Mouse (Mus musculus): ENCODE results near the gene Mipol1.
A peak's percentile ranks its signal among the peaks of the same experiment; 100 is the strongest.

Gene Mipol1

DNA sequence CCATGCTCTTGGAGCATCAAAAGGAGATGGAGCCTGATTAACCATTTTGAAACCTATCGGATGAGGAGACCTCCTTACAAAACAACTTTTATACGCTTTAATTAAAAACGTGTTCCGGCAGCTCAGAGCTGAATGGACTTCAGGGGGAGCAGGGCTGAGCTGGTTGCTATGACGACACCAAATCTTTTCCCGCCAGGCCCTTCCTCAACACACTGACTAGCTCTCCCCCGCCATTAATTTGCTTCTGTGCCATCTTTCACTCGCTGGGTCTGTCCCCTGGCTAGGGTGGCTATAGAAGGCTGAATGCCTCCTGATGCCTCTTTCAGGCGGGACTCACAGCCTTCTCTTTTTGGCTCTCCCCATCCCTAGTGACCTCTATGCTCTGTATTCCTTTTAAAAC is 300.2 kb downstream of the Mipol1 start:
- DNase-seq: no peak

DNA sequence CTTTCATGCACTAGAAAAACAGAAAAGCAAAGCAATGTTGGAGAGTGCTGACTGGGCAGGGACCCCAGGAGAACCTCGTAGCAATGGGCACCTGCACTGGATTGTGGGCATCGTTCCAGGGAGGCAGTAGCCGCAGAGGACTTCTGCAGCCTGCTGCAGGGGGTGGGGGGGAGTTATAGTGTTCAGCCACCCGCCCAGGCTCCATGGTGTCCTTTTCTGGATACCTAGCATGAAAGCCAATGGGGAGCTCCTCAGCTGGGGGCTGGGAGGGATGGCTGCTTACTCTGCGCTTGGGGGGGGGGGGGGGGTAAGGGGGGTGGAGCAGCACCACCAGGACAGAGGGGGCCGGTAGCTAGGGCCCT is 304.3 kb downstream of the Mipol1 start:
- no peak for DNase-seq

DNA sequence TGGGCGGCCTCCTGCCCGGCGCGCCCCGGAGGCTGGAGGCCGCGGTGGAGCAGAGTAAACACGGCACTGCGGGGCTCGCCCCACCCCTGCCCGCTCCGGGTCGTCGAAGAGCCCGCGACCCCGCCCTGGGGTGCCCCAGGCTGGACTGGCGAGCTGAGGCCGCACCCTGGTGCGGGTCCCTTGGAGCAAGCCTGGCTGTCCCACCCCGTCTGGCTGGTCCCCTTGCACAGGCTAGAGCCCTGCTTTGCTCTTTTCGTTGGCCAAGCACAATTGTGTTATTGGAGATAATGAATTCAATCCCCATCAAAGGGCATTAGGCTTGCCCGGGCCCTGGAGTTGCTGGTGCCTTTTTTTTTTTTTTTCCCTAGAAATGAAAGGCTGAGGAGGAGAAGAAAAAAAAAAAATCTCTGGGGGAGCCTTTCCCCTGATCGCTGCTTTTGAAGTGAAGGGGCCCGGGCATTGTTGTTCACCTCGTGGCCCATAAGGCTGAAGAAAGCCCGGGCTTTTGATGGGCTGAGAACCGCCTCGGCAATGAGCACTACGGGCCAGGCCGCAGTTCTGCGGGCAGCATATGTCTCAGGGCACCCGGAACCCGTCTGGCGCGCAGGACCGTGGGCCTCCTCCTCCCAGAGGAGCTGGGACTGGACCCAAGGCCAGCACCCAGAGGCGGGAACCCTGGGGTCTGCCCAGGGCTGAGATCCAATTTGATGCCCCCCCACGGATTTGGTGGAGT is 304.8 kb downstream of the Mipol1 start:
- peak; percentile 27 to 36 for DNase-seq

DNA sequence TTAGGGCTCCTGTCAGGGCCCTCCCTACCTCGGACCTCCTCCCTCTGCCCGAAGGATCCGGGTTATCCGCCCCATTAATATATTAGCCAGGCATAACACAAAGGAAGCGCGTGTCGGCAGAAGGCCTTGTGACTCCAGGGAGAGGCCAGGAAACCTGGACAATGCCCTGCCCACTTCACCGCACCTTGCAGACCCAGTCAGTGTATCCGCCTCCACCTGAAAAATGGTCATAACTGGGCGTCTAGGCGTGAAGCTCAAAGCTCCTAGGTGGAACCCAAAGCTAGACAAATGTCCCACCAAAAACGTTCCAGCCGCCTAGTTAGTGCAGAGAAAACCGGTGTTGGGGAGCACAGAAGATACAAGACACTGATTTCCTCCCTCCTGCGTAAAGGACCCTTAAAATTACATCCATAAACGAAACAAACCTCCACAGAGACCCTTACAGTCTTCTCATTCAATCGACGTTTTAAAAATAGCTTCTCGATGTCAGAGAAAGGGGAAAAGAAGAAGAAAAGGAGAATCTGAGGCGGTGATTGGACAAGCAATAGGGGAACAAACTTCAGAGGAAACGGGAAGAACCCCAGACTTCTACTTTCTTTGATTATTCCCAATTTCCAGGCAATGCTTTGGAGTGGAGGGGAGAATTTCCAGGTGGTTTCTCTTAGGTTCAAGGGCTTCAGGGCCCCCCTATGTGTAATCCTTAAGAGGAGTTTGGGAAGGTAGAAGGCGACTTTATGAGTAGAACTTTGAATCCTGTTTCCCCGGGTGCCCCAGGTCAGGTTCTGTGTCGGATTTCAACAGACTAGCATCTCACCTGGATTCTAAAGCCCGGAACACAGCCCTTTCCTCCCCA is 306.1 kb downstream of the Mipol1 start:
- DNase-seq: no peak

DNA sequence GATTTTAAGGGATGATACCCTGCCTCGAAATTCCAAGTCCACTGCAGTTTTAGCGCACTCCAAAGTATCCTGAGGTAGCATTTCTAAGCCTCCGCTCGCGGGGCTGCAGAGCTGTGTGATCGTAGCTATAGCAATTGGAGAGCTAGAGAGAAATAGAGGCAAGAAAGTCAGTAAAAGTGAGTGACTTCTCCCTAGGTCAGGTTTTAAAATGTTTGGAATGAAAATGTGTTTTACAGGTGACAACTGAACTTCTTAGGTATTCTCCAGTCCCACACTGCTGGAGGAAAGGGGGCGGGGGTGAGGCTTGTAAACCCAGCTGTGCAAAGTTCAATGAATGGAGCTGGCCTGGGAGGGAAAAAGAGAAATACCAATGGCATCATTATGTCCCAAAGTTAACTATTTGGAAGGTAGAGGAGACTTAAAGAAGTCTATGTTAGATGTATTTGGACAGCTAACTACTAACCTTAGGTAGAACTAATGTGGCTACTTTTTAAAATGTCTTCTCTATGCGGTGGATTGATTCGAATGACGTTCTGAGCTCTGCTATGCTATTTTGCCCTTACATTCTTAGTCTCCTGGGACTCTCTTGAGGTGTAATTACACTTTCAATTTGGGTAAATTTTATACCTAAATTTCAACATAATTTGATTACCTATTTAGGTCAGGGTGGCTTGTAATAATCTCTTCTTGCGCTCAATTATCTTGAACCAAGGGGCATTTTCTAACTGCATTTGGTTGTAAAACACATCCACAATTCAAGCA is 306.9 kb downstream of the Mipol1 start:
- no peak for DNase-seq

DNA sequence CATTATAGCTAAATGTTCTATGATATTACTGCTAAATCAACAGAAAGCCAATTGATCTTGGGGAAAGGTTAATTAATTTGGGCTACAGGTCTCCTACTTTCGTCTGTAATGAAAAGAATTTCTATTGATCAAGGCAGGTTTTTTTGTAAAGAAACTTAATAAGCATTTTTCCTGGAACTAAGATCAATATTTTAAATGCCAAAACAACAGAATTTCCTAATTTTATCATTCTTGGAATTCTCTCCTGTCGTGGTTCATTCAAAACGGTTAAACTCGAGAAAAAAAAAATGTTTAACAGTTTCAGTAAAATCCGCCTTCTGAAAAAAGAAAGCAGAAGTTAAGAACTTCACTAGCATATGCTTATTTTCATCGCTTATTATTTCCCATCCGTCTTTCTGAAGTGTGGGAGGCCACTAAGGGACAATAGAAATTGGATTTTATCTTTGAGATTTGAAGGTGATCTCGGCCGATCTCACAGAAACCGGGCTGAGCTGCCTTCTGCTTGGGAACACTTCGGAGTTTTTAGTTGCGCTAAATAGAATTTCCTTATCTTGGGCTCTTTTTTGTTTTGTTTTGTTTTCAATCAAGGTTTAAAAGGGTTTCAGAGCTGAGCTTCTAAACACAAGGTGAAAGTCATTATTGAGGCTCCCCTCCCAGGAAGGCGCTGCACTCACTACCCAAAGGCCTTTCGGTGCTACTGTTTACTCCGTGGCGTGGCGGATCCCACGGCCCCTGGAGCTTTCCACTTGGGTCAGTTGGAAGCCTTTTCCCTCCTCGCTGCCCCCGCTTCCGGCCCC is 307.8 kb downstream of the Mipol1 start:
- DNase-seq: peak; percentile 37 to 45

DNA sequence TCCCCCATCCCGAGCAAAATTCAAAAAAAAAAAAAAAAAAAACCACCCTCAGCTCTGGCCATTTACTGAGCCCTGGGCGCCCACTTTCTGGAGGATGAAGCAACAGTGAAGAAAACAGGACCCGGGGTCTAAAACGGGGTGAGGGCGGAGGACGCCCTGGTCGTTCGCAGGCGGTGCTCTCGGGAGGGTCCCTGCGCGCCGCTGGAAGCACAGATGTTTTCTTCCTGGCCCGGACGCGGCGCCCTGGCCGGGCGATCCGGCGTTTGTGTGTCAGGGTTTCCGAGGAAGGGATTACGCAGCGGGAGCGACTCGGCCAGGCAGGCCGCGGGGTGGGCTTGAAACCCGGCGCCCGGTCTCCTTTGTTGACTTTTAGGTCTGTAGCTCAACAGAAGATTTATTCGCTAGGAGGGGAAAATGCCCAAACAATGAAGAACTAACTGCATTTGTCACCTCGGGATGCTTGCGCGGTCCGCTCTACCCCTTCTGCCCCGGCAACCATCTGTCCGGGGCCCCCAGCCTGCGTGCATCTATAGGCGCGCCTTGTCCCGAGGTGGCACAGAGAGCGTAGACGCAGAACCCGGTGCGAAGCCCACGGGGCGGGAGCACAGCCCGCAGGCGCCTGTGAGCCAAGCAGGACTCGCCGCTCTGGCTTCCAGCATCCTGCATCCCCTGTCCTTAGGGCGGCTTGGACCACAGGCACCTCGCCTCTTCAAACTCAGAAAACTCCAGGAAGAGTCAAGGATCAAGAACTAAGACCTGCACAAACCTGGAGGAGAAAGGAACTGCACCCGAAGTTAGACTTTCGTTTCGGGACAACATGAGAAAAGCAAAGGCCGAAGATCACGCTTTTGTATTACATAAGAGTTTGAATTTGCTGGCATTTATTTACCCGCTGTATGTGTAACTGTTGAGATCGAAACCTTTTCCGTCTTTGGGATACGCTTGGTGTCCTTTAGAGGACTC is 308.6 kb downstream of the Mipol1 start:
- peak; percentile 43 to 61 for DNase-seq

DNA sequence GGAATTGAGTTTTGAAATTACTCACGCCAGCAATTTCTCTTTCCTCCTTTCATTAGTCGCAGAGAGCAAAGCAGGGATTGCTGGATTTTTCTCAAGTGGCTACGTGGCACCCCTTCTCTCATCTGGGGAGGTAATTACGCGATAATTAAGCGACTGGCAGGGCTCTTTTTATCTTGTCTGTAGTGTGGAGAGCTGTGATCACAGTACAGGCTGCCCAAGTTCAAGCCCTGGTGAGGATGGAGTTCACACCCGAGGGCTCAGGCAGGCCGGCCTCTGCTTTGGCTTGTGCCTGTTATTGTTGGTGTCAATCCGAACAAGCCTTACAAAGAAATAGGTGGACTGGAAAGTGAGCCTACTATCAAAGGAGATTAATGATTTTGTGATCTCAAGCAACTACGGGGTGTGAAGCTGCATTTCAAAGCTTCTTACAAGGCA is 309.3 kb downstream of the Mipol1 start:
- peak; percentile 41 to 57 for DNase-seq

DNA sequence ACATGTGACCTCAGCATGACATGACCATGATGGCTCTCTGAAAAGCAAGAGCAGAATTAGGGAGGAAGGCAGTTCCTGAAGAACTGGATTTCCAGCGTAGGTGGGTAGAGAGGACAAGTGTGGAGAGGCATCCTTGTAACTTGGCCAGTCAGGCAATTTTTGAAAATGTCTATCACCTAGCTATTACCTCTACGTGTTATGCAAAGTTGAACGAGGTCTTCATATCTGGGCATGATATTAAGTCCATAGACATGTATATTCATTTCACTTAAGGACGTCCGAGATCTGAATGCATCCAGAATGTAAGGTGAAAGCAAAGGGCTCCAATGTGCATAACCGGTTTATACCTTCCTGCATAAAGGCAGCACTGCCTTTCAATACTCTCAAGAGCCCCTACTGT is 310.9 kb downstream of the Mipol1 start:
- DNase-seq: peak in 1 of 2 experiments; percentile 39

DNA sequence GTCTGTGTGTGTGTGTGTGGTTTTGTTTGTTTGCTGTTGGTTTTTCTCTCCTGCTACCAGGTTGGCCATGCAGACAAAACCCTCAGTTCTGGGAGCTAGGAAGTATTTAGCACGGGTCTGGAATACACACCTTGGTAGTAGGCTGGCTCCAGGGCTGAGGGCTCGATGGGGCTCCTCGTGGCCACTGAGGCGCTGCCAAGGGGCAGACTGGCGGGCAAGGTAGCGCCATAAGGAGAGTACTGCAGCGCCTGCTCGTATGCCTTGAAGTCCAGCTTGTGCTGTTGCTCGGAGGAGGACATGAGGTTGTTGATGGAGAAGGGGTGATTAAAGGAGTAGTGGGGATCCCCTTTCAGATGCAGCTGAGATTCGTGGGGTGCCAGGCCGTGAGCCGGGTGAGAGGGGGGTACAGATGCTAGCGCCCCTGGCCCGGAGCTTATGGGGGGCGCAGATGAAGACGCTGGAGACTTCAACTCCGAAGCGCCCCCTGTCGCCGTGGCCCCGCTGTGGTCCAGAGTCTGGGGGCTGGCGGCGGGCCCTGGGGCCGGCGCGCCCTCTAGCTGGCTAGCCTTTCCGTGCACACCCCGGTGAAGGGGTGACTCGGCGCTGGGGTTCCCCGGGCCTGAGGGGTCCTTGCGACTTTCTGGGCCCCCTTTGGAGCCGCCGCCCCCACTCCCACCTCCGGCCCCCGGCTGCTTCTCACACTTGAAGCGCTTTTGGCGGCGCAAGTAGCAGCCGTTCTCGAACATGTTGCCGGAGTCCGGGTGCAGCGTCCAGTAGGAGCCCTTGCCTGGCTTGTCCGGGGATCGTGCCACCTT is 311.9 kb downstream of the Mipol1 start:
- DNase-seq: peak; percentile 41 to 46

DNA sequence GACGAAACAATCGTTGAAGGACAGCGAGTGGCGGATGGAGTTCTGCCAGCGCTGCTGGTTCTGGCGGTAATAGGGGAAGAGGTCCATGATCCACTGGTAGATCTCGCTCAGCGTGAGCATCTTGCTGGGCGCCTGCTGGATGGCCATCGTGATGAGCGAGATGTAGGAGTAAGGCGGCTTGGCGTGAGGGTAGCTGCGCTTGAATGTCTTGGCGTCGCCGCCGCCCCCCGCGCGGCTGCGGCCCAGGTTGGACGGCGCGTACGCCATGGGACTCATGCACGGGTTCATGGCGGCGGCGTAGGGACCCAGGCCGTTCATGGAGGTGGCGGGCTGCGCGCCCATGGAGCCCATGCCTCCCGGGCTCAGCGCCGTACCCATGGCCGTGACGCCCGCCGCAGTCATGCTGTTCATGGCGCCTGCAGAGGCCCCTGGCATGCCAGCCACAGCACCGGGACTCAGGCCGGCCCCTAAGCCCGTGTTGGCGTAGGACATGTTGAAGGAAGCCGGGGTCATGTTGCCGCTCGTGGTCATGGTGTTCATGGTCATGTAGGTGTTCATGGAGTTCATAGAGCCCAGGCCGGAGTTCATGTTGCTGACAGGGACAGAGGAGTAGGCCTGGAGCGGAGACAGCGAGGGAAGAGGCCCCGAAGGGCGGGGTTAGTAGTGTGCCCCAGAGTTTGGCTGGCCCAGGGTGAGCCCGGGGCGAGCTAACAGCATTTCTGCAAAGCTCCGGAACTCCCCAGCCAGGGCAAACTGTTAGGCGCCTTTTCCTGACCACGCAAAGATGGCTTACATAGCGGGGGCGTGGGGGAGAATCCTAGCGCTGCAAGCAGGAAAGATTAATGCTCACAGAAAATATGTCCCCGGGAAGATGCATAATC is 312.8 kb downstream of the Mipol1 start:
- peak in 1 of 2 experiments; percentile 36 for DNase-seq

DNA sequence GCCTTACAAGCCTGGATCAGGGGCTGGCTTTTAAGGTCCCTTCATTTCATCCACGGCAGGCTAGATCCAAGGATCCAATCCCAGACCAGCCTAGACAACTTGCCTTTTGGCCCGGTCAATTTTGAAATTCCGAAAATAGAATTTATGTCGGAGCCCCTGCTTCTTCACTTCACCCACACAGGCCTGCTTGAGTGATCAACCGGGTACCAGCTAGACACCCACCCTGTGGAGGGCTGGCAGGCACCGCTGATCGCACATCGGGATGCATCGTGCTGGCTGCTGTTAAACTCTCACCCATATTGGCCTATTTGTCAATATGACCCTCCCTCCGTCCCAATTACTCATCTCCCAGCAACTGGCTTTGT is 313.4 kb downstream of the Mipol1 start:
- peak; percentile 37 for DNase-seq

DNA sequence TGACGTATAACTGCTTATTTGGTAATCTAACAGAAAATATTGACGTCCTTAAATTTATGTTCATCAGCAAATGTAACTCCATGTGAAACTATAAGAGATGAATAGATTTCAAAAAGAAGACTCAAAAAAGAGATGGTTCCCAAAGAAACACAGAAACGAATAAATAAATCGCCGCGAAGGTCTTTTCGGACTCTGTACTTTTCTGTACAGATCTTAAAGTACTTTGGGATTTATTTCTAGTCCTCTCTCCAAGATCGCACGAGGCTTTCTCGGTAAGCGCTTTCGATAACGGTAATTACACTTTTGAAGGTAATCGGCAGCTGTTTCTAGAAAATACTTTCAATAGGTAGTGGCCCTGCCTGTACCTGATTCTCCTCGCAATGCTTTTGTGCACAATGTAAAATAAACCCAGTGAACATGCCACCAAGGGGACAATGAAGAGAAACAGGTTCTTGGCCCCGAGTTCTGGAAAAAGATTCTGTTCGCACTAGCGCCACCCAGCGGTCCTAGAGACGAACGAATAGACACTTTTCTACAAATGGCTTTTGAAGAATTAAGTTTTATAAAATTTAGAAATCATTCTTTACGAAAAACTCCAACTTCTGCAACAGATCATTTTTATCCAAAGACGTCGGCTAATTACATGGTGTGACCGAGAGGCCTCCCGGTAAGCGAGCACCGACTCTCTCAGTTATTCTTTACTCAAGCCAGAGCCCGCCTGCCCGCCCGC is 314.6 kb downstream of the Mipol1 start:
- peak; percentile 69 to 75 for DNase-seq

DNA sequence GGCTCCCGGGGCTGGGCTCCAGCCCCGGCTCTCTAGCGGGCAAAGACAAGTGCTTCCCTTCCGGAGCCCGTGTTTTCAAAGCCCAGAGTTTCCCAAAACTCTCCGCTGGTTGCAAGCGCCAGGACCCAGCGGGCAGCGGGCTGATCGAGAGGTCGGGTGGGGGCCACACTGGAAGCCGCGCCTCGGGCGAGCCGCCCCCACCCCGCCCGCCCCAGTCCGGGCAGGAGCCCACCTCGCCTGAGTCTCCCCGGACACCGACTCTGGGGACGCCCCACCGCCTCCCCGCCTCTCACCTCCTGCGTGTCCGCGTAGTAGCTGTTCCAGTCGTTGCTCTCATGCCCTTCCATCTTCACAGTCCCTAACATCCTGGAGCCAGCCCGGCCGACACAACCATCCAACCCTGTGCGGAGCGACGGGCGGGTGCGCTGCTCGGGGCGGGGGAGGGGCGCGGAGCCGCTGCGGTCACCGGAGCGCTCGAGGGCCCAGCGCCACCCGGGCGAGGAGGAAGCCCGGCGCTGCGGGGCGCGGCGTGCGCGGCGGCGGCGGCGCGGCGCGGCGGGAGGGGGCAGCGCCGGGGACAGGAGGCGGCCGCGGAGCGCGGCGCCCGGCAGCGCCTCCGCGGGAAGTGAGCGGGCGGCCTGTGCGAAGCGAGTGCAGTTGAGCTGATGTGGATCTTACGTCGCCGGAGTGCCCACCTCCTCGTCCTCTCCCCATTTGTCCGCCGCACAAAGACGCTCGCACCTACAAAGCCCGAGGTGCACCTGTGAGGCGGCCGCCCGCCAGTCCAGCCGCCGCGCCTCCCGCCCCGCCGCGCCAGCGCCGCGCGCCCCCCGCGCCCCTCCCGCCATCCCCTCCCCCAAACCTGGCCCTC is 315.4 kb downstream of the Mipol1 start:
- DNase-seq: peak; percentile 49 to 50

Data from cerebellum, postnatal 10 days (tissue).